ENCODE assay signal across 7 mouse cellular contexts in genomic region chr7:30279951-30280669, GRCm38 (mm10). TPM values are rescaled to one million over a fixed set of nuclear protein-coding genes. Genes with fewer than 3 reads are reported as not detected.
DNase-seq lines count a peak whose midpoint lies in the region; ATAC-seq lines count a peak whose summit lies in the region.

Gene Thap8, plus strand, starts transcription at chr7:30280094.
Gene Wdr62, minus strand, starts transcription at chr7:30280419.

- under 1% methylated on average over 49 of the region's 49 CpGs for WGBS in embryonic facial prominence, embryonic 12.5 days
- under 1% methylated on average over 49 of the region's 49 CpGs for WGBS in limb, embryonic 11.5 days
- under 1% methylated on average over 49 of the region's 49 CpGs for WGBS in midbrain, embryonic 14.5 days

- H3K9me3 ChIP-seq in embryonic facial prominence, embryonic 12.5 days, result no peaks in the 10 kb centered on the region
- no peaks in the 10 kb centered on the region for H3K9me3 ChIP-seq in limb, embryonic 11.5 days (ENCODE audit: control insufficient read depth, low read length)
- no peaks in the 10 kb centered on the region for H3K9me3 ChIP-seq in midbrain, embryonic 14.5 days (ENCODE audit: control insufficient read depth, low read length)

- H3K9ac ChIP-seq in embryonic facial prominence, embryonic 12.5 days, result peak within 1 kb of the TSS; percentile 53
- H3K9ac ChIP-seq in limb, embryonic 11.5 days (ENCODE audit: low read length), result peak within 1 kb of the TSS; percentile 46; the same call in 1 of the 2 replicates
- peak within 1 kb of the TSS; percentile 47 for H3K9ac ChIP-seq in midbrain, embryonic 14.5 days (replicated peaks; ENCODE audit: low read length)

- peak within 1 kb of the TSS; percentile 95 for H3K27ac ChIP-seq in embryonic facial prominence, embryonic 12.5 days
- H3K27ac ChIP-seq in limb, embryonic 11.5 days (replicated peaks; ENCODE audit: low read depth, low read length), result peak within 1 kb of the TSS; percentile 79
- H3K27ac ChIP-seq in midbrain, embryonic 14.5 days (replicated peaks; ENCODE audit: low read depth, low read length), result peak within 1 kb of the TSS; percentile 95

- peak; percentile 90 for DNase-seq in adrenal gland, postnatal 25 days
- peak; percentile 99 for DNase-seq in heart, adult 11 months
- peak; percentile 92 for DNase-seq in kidney, adult 18-20 months
- DNase-seq in limb, embryonic 11.5 days (ENCODE audit: low spot score), result peak; percentile 93
- peak; percentile 97 for DNase-seq in midbrain, embryonic 14.5 days
- peak; percentile 81 to 85 for DNase-seq in spleen, adult 18-20 months

- H3K4me3 ChIP-seq in embryonic facial prominence, embryonic 12.5 days, result peak within 1 kb of the TSS; percentile 81
- H3K4me3 ChIP-seq in limb, embryonic 11.5 days (ENCODE audit: low read depth, low read length), result peak within 1 kb of the TSS; percentile 81
- H3K4me3 ChIP-seq in midbrain, embryonic 14.5 days (replicated peaks; ENCODE audit: low read depth, low read length), result peak within 1 kb of the TSS; percentile 61

- H3K4me2 ChIP-seq in embryonic facial prominence, embryonic 12.5 days (replicated peaks), result peak within 1 kb of the TSS; percentile 85
- peak within 1 kb of the TSS; percentile 49 for H3K4me2 ChIP-seq in limb, embryonic 11.5 days (ENCODE audit: low read depth, severe bottlenecking)
- peak within 1 kb of the TSS; percentile 93 for H3K4me2 ChIP-seq in midbrain, embryonic 14.5 days (ENCODE audit: low read length)

- no peaks in the 10 kb centered on the region for H3K36me3 ChIP-seq in embryonic facial prominence, embryonic 12.5 days
- no peaks in the 10 kb centered on the region for H3K36me3 ChIP-seq in limb, embryonic 11.5 days (ENCODE audit: control insufficient read depth, insufficient read depth, low read length)
- H3K36me3 ChIP-seq in midbrain, embryonic 14.5 days (ENCODE audit: control insufficient read depth, insufficient read depth, low read length), result no peaks in the 10 kb centered on the region

- ATAC-seq in embryonic facial prominence, embryonic 12.5 days (ENCODE audit: insufficient number of reproducible peaks, insufficient read depth, low FRiP score, low TSS enrichment), result peak; percentile 94
- peak; percentile 96 for ATAC-seq in limb, embryonic 11.5 days (ENCODE audit: insufficient number of reproducible peaks, low FRiP score, low TSS enrichment, low read depth)
- peak; percentile 96 for ATAC-seq in midbrain, embryonic 14.5 days (ENCODE audit: low FRiP score, low TSS enrichment)

- H3K27me3 ChIP-seq in embryonic facial prominence, embryonic 12.5 days, result no peaks in the 10 kb centered on the region
- no peaks in the 10 kb centered on the region for H3K27me3 ChIP-seq in limb, embryonic 11.5 days (ENCODE audit: control insufficient read depth, insufficient read depth, low read length)
- no peaks in the 10 kb centered on the region for H3K27me3 ChIP-seq in midbrain, embryonic 14.5 days (ENCODE audit: control insufficient read depth, insufficient read depth, low read length)

- peaks cover 6% of the 10 kb centered on the region; the same call in 1 of the 2 replicates for H3K4me1 ChIP-seq in embryonic facial prominence, embryonic 12.5 days
- H3K4me1 ChIP-seq in limb, embryonic 11.5 days (ENCODE audit: control insufficient read depth, insufficient read depth, low read length), result 0 out of 2 replicates have a peak, but pooled peaks cover 4% of the 10 kb centered on the region
- H3K4me1 ChIP-seq in midbrain, embryonic 14.5 days (ENCODE audit: control insufficient read depth, insufficient read depth, low read length), result peaks cover 9% of the 10 kb centered on the region; the same call in 1 of the 2 replicates

RNA-seq across cellular contexts. Expression of gene Thap8, which starts in this region (rescaled TPM):
- 1.2 TPM in 1 of 2 replicates, not detected in the other for total RNA-seq in adrenal gland, postnatal 25 days (2021)
- polyA plus RNA-seq in embryonic facial prominence, embryonic 12.5 days (2016; fragmentation: Nextera tagmentation; extraction: Ambion mirVana), result 0.33 and 0.40 TPM in 2 replicates
- 0.16 and 0.19 TPM in 2 replicates for polyA plus RNA-seq in limb, embryonic 11.5 days (2014; fragmentation: Nextera tagmentation; extraction: Ambion mirVana)
- polyA plus RNA-seq in midbrain, embryonic 14.5 days (2014; fragmentation: Nextera tagmentation; extraction: Ambion mirVana), result 0.58 and 0.61 TPM in 2 replicates

RNA-seq across cellular contexts. Expression of gene Wdr62, which starts in this region (rescaled TPM):
- total RNA-seq in adrenal gland, postnatal 25 days (2021), result 7.2 and 8.4 TPM in 2 replicates
- 8.9 and 9.9 TPM in 2 replicates for polyA plus RNA-seq in embryonic facial prominence, embryonic 12.5 days (2016; fragmentation: Nextera tagmentation; extraction: Ambion mirVana)
- 10.4 and 14.9 TPM in 2 replicates for polyA plus RNA-seq in limb, embryonic 11.5 days (2014; fragmentation: Nextera tagmentation; extraction: Ambion mirVana)
- 2.5 and 5.0 TPM in 2 replicates for polyA plus RNA-seq in midbrain, embryonic 14.5 days (2014; fragmentation: Nextera tagmentation; extraction: Ambion mirVana)

Comparison
In these comparisons a context has a peak if more than half of its experiments do, and no peak if none do; other contexts are left out.
1. Peak in every context shown above with its lines: DNase-seq, ATAC-seq, H3K4me3 ChIP-seq and H3K27ac ChIP-seq.